ENCODE assay signal across 21 mouse cellular contexts in the genomic region with DNA sequence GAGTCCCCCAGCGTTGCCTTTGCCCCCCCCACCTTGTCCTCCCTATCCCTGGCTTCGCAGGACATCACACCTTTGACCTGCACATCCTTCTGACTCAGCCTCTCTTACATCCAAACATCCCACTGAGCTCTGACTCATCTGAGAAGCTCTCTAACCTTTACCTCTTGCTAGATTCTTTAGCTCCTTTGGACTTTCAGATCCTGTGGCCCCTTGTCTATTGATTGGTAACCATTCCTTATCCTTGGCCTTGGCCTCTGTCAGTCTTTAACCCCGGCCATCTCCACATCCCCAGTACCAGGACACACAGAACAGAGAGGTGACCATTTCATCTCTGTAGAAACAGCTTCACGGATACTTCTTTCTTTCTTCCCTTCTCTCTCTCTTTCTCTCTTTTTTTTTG. TPM values are rescaled to one million over a fixed set of nuclear protein-coding genes. Genes with fewer than 3 reads are reported as not detected.
DNase-seq lines count a peak whose midpoint lies in the region; TF ChIP-seq lines count a peak whose summit lies in the region.
"Had no signal": no experiment of that assay in that cellular context is flagged by ENCODE, and none has a peak within 500 bp of the region (broad histone marks: within the 10 kb centered on the region; RNA-seq: fewer than 3 reads in every experiment).

No protein-coding gene starts in this region.

- no peak for TF ChIP-seq CTCF in layer of hippocampus, adult 2 months (conservative IDR thresholded peaks at IDR 0.05)

- DNase-seq in 3T3-L1 (ENCODE audit: low read depth, low spot score) = peak; percentile 33
- DNase-seq in MN1 (ENCODE audit: low spot score) = peak; percentile 21
- peak; percentile 68 for DNase-seq in yolk sac, embryonic 10.5 days (ENCODE audit: low spot score)
- no peak for DNase-seq in layer of hippocampus, adult 2 months (ENCODE audit: low spot score in 2 of 2)
- no peak for DNase-seq in cerebellum, postnatal 10 days
- DNase-seq: adrenal gland, adult 2 months; adrenal gland, postnatal 10 days; adrenal gland, postnatal 25 days; B cell, adult 2 months; cerebellum, adult 11 months; cerebellum, adult 18-20 months; cerebellum, adult 8-10 months; cerebellum, adult 9-11 months; cerebellum, postnatal 25 days; forebrain, postnatal 0 days had no signal

- no peak overlapping the region for H3K4me3 ChIP-seq in layer of hippocampus, adult 2 months
- H3K4me3 ChIP-seq: embryonic facial prominence, embryonic 10.5 days; embryonic facial prominence, embryonic 12.5 days; forebrain, embryonic 13.5 days; forebrain, embryonic 15.5 days had no signal

- no peak overlapping the region for H3K27ac ChIP-seq in layer of hippocampus, adult 2 months
- H3K27ac ChIP-seq: embryonic facial prominence, embryonic 10.5 days; embryonic facial prominence, embryonic 12.5 days; forebrain, embryonic 13.5 days; forebrain, embryonic 15.5 days had no signal

RNA-seq across cellular contexts. Expression of a gene that starts 1.8 kb away (rescaled TPM):
- not detected for total RNA-seq in layer of hippocampus, adult 2 months (2021)
- total RNA-seq: adrenal gland, adult 2 months; adrenal gland, postnatal 10 days; adrenal gland, postnatal 25 days; adrenal gland, postnatal 4 days; CH12.LX; forebrain, postnatal 0 days had no signal

RNA-seq across cellular contexts. Expression of a gene that starts 14.2 kb away (rescaled TPM):
- total RNA-seq in layer of hippocampus, adult 2 months (2021) = 10 to 100 TPM; 53.8 to 59.7 TPM

RNA-seq across cellular contexts. Expression of a gene that starts 17.6 kb away (rescaled TPM):
- 1 to 10 TPM; 1.9 to 3.1 TPM for total RNA-seq in layer of hippocampus, adult 2 months (2021)
- total RNA-seq: CH12.LX had no signal

RNA-seq across cellular contexts. Expression of a gene that starts 21.4 kb away (rescaled TPM):
- 10 to 100 TPM; 20.1 to 26.6 TPM for total RNA-seq in layer of hippocampus, adult 2 months (2021)

RNA-seq across cellular contexts. Expression of a gene that starts 39.4 kb away (rescaled TPM):
- 10 to 100 TPM; 30.1 to 31.5 TPM for total RNA-seq in layer of hippocampus, adult 2 months (2021)

Comparison
In these comparisons a context has a peak if more than half of its experiments do, and no peak if none do; other contexts are left out.
1. DNase-seq: peak in 3T3-L1 (single experiment), MN1 (single experiment) and yolk sac, embryonic 10.5 days (single experiment); none in layer of hippocampus, adult 2 months (0 of 2) and cerebellum, postnatal 10 days (0 of 2).